Mouse (Mus musculus): ENCODE results near the gene Fkrp. TPM values are rescaled to one million over a fixed set of nuclear protein-coding genes. Genes with fewer than 3 reads are reported as not detected.

The Fkrp gene
- polyA plus RNA-seq, 1 experiment: 11.7 TPM

DNA sequence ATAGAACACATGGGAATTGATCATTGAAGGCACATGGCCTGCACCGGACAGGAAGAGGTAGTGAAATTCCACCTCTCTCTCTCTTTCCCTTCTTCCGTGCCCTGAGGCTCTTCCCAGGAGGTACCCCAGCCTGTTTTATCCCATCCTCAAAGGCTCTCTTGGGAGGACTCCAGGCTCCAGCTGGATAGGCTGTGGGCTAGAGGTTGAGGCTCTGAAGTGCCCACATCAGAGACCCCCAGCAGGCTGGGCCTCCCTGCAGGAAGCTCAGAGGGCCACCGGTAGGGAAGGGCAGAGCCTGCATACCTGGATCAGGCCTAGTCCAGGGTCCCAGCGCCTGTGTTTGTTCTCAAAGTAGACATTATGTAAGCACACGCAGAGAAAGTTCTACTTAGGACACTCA, 54.9 kb downstream of the Fkrp start:
- DNase-seq (ENCODE audit: low read depth, low spot score): no peak
- WGBS: 69% methylated on average over 5 of the region's 5 CpGs

DNA sequence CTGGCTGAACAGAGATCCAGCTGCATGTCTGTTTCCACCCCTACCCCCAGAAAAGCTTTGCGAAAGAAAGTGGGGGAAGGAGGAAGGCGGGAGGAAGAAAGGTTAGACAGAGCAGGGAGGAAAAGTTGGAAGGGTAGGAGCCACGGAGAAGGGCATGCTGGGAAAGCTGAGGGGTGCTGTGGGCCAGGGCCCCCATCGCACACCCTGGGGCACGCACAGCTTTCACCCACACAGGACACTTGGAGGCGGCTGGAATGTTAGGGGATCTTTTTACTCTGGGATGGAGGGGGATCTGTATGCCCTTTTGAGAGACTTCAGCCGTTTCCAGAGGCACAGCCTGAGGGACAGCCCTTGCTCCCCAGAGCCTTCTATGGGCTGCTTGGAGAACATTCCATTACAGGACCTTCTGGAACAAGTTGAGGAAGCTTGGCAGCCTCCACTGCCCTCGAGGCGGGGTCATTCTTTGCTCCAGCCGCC, 55.5 kb downstream of the Fkrp start:
- WGBS: 51% methylated on average over 9 of the region's 10 CpGs
- no peak for DNase-seq (ENCODE audit: low read depth, low spot score)

DNA sequence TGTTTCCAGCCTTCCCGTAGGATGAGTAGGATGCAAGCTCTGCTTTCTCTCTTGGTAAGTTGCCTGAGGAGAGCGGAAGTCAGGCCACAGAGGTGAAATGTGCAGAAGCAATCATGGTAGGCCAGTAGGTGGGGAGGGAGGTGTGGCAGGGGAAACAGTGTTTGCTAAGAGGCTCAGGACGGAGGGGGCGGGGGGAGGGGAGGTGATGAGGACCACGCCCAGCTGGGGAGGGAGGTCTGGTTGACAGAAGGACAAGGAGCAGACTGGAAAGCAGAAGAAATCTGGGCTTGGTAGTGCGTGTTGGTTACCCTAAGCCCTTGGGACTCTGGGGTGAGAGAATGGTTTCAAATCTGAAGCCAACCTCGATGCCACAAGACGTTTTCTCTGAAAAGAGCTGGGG, 56.2 kb downstream of the Fkrp start:
- no peak for DNase-seq (ENCODE audit: low read depth, low spot score)
- WGBS: 12% methylated on average over 8 of the region's 8 CpGs

Other genes starting within 250 kb of the Fkrp start
- 8.9 and 9.4 TPM in 2 replicates for gene Arhgap35, start 201.7 kb downstream of the Fkrp start, polyA plus RNA-seq (2012; rRNA removed)
- gene Ceacam15, start 141.0 kb downstream of the Fkrp start, polyA plus RNA-seq (2012; rRNA removed): not detected in 2 replicates
- 0.08 TPM in 1 of 2 replicates, not detected in the other for gene Ceacam9, start 94.8 kb downstream of the Fkrp start, polyA plus RNA-seq (2012; rRNA removed)
- gene Ap2s1, start 78.3 kb downstream of the Fkrp start, polyA plus RNA-seq (2012; rRNA removed): 431 and 452 TPM in 2 replicates
- gene Slc1a5, start 35.4 kb downstream of the Fkrp start, polyA plus RNA-seq (2012; rRNA removed): 82.4 and 114 TPM in 2 replicates
- gene Strn4, start 843 bp downstream of the Fkrp start, polyA plus RNA-seq (2012; rRNA removed): 100.0 and 115 TPM in 2 replicates
- 23.6 and 32.4 TPM in 2 replicates for gene Prkd2, start 26.2 kb upstream of the Fkrp start, polyA plus RNA-seq (2012; rRNA removed)
- 10.9 and 12.4 TPM in 2 replicates for gene Dact3, start 58.6 kb upstream of the Fkrp start, polyA plus RNA-seq (2012; rRNA removed)
- gene Gng8, start 75.1 kb upstream of the Fkrp start, polyA plus RNA-seq (2012; rRNA removed): 3.1 and 3.6 TPM in 2 replicates
- 1.5 and 1.7 TPM in 2 replicates for gene Ptgir, start 89.8 kb upstream of the Fkrp start, polyA plus RNA-seq (2012; rRNA removed)
- gene Calm3, start 107.4 kb upstream of the Fkrp start, polyA plus RNA-seq (2012; rRNA removed): 442 and 456 TPM in 2 replicates
- gene Pnmal2, start 128.0 kb upstream of the Fkrp start, polyA plus RNA-seq (2012; rRNA removed): 1.2 and 2.3 TPM in 2 replicates
- gene Pnmal1, start 142.9 kb upstream of the Fkrp start, polyA plus RNA-seq (2012; rRNA removed): 0.22 and 0.43 TPM in 2 replicates
- 0.15 and 0.16 TPM in 2 replicates for gene Gm42372, start 166.4 kb upstream of the Fkrp start, polyA plus RNA-seq (2012; rRNA removed)
- 1.0 and 1.1 TPM in 2 replicates for gene Ccdc8, start 176.0 kb upstream of the Fkrp start, polyA plus RNA-seq (2012; rRNA removed)
- 198 and 205 TPM in 2 replicates for gene Ppp5c, start 211.2 kb upstream of the Fkrp start, polyA plus RNA-seq (2012; rRNA removed)
- 0.70 and 0.71 TPM in 2 replicates for gene Hif3a, start 245.7 kb upstream of the Fkrp start, polyA plus RNA-seq (2012; rRNA removed)

Measured in large intestine, adult 2 months (tissue).